Mouse (Mus musculus) heart, embryonic 15.5 days (tissue): Measurements from ENCODE around the gene Stac3. TPM values are rescaled to one million over a fixed set of nuclear protein-coding genes. Genes with fewer than 3 reads are reported as not detected.

Source experiments
- ATAC-seq: fragments of 200-750 bp; cut with Nextera tagmentation; replicated peaks from 2 replicates; pipeline ENCODE4 v1.8.0; 2017; ENCODE audit warnings: low read depth, moderate TSS enrichment; ENCODE audit not compliant: insufficient number of reproducible peaks, insufficient read depth, low FRiP score
- H3K27ac ChIP-seq: fragments of 300-500 bp; sonication (generic); 2 replicates; pipeline ENCODE4 v1.5.1; 2015; ENCODE audit warnings: mild to moderate bottlenecking, inconsistent platforms
- H3K27me3 ChIP-seq: fragments of 300-500 bp; sonication (generic); 2 replicates; pipeline ENCODE4 v1.6.1; 2015; ENCODE audit warnings: inconsistent platforms
- H3K36me3 ChIP-seq: fragments of 300-500 bp; sonication (generic); 2 replicates; pipeline ENCODE4 v1.6.1; 2015; ENCODE audit warnings: mild to moderate bottlenecking, inconsistent platforms
- H3K4me1 ChIP-seq: fragments of 300-500 bp; sonication (generic); replicated peaks from 2 replicates; pipeline ENCODE4 v1.6.1; 2015; ENCODE audit warnings: inconsistent platforms
- H3K4me2 ChIP-seq: fragments of 300-500 bp; sonication (generic); 2 replicates; pipeline ENCODE4 v1.6.1; 2015; ENCODE audit warnings: inconsistent platforms, mild to moderate bottlenecking, moderate library complexity
- H3K4me3 ChIP-seq: fragments of 300-500 bp; sonication (generic); 2 replicates; pipeline ENCODE4 v1.5.1; 2015; ENCODE audit warnings: mild to moderate bottlenecking, inconsistent platforms
- H3K9ac ChIP-seq: fragments of 300-500 bp; sonication (generic); 2 replicates; pipeline ENCODE4 v1.6.1; 2015; ENCODE audit warnings: mild to moderate bottlenecking, inconsistent platforms
- H3K9me3 ChIP-seq: fragments of 300-500 bp; sonication (generic); replicated peaks from 2 replicates; pipeline ENCODE4 v1.6.1; 2016; ENCODE audit warnings: inconsistent platforms
- WGBS: fragments of 180-500 bp; shearing (Covaris S2); methylation state at CpG from one replicate; pipeline ENCODE4 v1.1.7; 2015; ENCODE audit warnings: mixed read lengths; 5-methylcytosine and 5-hydroxymethylcytosine counted together
- polyA plus RNA-seq: library from polyadenylated mRNA; unstranded; fragments of >200 nt; fragmentation: Nextera tagmentation; extraction: Ambion mirVana; gene quantifications from 2 replicates; pipeline ENCODE4 v1.2.1, GENCODE M21; 2015

Stac3 gene
- polyA plus RNA-seq, 1 experiment from 2014 or later: 0.62 TPM

DNA sequence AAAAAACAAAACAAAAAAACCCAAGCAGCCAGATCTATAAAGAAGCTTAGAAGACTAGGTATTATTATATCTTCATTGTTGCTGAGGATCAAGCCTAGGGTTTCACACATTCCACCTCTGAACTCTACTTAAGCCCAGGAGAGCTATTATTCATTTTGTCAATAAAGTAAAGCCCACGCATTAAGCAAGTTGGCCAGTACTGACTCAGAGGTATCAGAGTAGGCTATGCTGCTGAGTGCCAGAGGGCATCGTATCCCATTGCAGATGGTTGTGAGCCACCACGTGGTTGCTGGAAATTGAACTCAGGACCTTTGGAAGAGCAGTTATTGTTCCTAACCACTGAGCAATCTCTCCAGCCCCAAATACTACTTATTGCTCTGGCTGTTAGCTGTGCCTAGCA lies 42.4 kb downstream of the Stac3 start:
- H3K9me3 ChIP-seq: no peaks in the 10 kb centered on the region
- no peak overlapping the region for H3K4me3 ChIP-seq
- WGBS: 79% methylated on average over 3 of the region's 3 CpGs
- H3K9ac ChIP-seq: no peak overlapping the region
- no peak for ATAC-seq
- peaks cover 19% of the 10 kb centered on the region; the same call in 1 of the 2 replicates for H3K36me3 ChIP-seq
- no peaks in the 10 kb centered on the region for H3K4me1 ChIP-seq
- no peak overlapping the region for H3K4me2 ChIP-seq
- H3K27me3 ChIP-seq: no peaks in the 10 kb centered on the region
- H3K27ac ChIP-seq: no peak overlapping the region

DNA sequence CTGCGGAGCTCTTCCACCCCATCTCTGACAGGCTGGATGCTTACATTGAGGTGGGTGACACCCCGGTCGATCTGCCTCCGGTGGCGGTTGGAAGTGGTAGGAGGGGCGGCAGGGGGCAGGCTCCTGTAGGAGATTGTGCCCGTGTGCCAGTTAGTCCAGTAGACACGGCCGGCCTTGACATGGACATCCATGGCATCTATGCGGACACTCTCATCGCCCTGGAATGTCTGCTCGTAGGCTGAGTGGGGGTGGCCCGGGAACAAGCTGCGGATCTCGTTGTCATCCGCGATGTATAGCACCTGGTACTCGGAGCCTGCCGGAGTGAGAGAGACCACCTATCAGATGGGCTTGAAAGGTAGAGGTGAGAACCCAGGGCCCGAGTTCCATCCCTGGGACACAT lies 42.9 kb downstream of the Stac3 start:
- Histone ChIP-seq H3K27me3 (no peaks in the 10 kb centered on the region), H3K36me3 (peaks cover 19% of the 10 kb centered on the region; the same call in 1 of the 2 replicates), H3K4me2 (no peak overlapping the region), H3K4me3 (no peak overlapping the region), H3K9me3 (no peaks in the 10 kb centered on the region), H3K4me1 (no peaks in the 10 kb centered on the region), H3K9ac (no peak overlapping the region), H3K27ac (no peak overlapping the region)
- WGBS: 83% methylated on average over 20 of the region's 20 CpGs
- ATAC-seq: no peak

DNA sequence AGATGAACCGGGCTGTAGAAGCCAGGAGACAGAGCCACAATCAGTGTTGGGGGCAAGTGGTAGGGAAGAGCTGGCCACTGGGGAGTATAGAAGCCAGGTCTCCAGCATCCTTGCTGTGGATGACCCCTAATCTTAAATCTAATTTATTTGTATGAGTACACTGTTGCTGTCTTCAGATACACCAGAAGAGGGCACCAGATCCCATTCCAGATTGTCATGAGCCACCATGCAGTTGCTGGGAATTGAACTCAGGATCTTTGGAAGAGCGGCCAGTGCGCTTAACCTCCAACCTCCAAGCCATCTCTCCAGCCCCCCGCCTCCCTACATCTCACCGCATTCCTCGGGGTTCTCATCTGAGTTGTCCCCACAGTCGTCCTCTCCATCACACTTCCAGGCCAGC lies 45.0 kb downstream of the Stac3 start:
- no peaks in the 10 kb centered on the region for H3K9me3 ChIP-seq
- no peak overlapping the region for H3K4me2 ChIP-seq
- peaks cover 13% of the 10 kb centered on the region; the same call in 1 of the 2 replicates for H3K36me3 ChIP-seq
- WGBS: 86% methylated on average over 7 of the region's 7 CpGs
- no peak for ATAC-seq
- no peaks in the 10 kb centered on the region for H3K4me1 ChIP-seq
- no peak overlapping the region for H3K27ac ChIP-seq
- H3K9ac ChIP-seq: no peak overlapping the region
- H3K27me3 ChIP-seq: no peaks in the 10 kb centered on the region
- H3K4me3 ChIP-seq: no peak overlapping the region

DNA sequence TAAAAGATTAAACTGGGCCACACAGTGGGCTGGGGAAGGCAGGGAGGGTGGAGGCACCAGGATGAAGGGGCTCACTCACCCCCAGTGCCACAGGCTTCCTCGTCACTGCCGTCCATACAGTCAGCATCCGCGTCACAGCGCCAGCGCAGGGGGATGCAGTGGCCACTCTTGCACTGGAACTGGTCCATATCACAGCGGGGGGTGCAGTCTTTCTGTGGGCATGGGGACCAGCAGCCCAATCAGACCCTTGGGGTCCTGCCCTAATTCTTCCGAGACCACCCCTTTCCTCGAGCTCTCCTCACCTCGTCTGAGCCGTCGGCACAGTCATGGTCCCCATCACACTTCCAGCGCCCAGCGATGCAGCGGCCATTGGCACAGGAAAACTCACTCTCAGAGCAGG lies 46.8 kb downstream of the Stac3 start:
- peaks cover 25% of the 10 kb centered on the region for H3K36me3 ChIP-seq
- no peaks in the 10 kb centered on the region for H3K9me3 ChIP-seq
- WGBS: 90% methylated on average over 15 of the region's 15 CpGs
- H3K4me3 ChIP-seq: no peak overlapping the region
- no peaks in the 10 kb centered on the region for H3K27me3 ChIP-seq
- H3K4me2 ChIP-seq: no peak overlapping the region
- H3K9ac ChIP-seq: no peak overlapping the region
- no peak overlapping the region for H3K27ac ChIP-seq
- ATAC-seq: no peak
- H3K4me1 ChIP-seq: no peaks in the 10 kb centered on the region

GRCm38 (mm10) chr10:127549892-127550291 lies 48.4 kb downstream of the Stac3 start:
- Histone ChIP-seq H3K27ac (no peak overlapping the region), H3K9ac (no peak overlapping the region), H3K4me3 (no peak overlapping the region), H3K4me1 (no peaks in the 10 kb centered on the region), H3K36me3 (peaks cover 39% of the 10 kb centered on the region), H3K4me2 (no peak overlapping the region), H3K27me3 (no peaks in the 10 kb centered on the region), H3K9me3 (no peaks in the 10 kb centered on the region)
- ATAC-seq: no peak
- WGBS: 88% methylated on average over 17 of the region's 17 CpGs

DNA sequence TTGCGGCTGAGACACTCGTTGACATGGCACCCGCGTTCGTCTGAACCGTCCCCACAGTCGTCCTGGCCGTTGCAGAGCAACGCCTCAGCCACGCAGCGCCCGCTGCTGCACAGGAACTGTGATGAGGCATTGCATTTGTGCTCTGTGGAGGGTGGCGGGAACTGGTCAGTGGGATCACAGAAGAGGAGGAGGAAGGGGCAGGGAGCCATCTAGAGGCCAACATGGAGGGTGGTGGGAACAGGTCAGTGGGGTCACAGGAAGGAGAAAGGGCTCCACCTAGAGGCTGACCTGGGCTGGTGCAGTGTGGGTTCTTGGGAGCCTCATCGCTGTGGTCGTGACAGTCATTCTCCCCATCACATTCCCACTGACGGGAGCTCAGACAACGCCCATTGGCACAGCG lies 54.2 kb downstream of the Stac3 start:
- Histone ChIP-seq H3K9ac (no peak overlapping the region), H3K4me1 (no peaks in the 10 kb centered on the region), H3K4me2 (no peak overlapping the region), H3K27ac (no peak overlapping the region), H3K36me3 (peaks cover 57% of the 10 kb centered on the region), H3K27me3 (no peaks in the 10 kb centered on the region), H3K4me3 (no peak overlapping the region), H3K9me3 (no peaks in the 10 kb centered on the region)
- 70% methylated on average over 18 of the region's 18 CpGs for WGBS
- no peak for ATAC-seq

GRCm38 (mm10) chr10:127557397-127557796 lies 55.9 kb downstream of the Stac3 start:
- Histone ChIP-seq H3K27ac (no peak overlapping the region), H3K9ac (no peak overlapping the region), H3K36me3 (peaks cover 56% of the 10 kb centered on the region), H3K4me1 (no peaks in the 10 kb centered on the region), H3K4me3 (no peak overlapping the region), H3K27me3 (no peaks in the 10 kb centered on the region), H3K9me3 (no peaks in the 10 kb centered on the region), H3K4me2 (no peak overlapping the region)
- 92% methylated on average over 13 of the region's 13 CpGs for WGBS
- ATAC-seq: no peak

Other genes with a start within 250 kb of the Stac3 start
- 0.35 and 2.3 TPM in 2 replicates for gene Kif5a, start 238.3 kb upstream of the Stac3 start, polyA plus RNA-seq
- 127 and 152 TPM in 2 replicates for gene Dctn2, start 235.3 kb upstream of the Stac3 start, polyA plus RNA-seq
- 10.6 and 15.7 TPM in 2 replicates for gene Mbd6, start 212.7 kb upstream of the Stac3 start, polyA plus RNA-seq
- 75.4 and 78.4 TPM in 2 replicates for gene Mars, start 189.9 kb upstream of the Stac3 start, polyA plus RNA-seq
- gene Arhgap9, start 179.7 kb upstream of the Stac3 start, polyA plus RNA-seq: 2.0 and 11.0 TPM in 2 replicates
- 0.58 and 1.5 TPM in 2 replicates for gene Gli1, start 159.7 kb upstream of the Stac3 start, polyA plus RNA-seq
- gene Inhbe, start 147.3 kb upstream of the Stac3 start, polyA plus RNA-seq: 0.03 TPM in 1 of 2 replicates, not detected in the other
- 0.10 TPM in 1 of 2 replicates, not detected in the other for gene Inhbc, start 131.3 kb upstream of the Stac3 start, polyA plus RNA-seq
- 30.9 and 33.7 TPM in 2 replicates for gene R3hdm2, start 121.4 kb upstream of the Stac3 start, polyA plus RNA-seq
- gene Ndufa4l2, start 13.3 kb downstream of the Stac3 start, polyA plus RNA-seq: 49.7 and 53.6 TPM in 2 replicates
- gene Shmt2, start 20.8 kb downstream of the Stac3 start, polyA plus RNA-seq: 89.8 and 106 TPM in 2 replicates
- 1.2 and 2.9 TPM in 2 replicates for gene Nxph4, start 32.9 kb downstream of the Stac3 start, polyA plus RNA-seq
- gene Lrp1, start 119.5 kb downstream of the Stac3 start, polyA plus RNA-seq: 31.2 and 43.1 TPM in 2 replicates
- gene Stat6, start 141.3 kb downstream of the Stac3 start, polyA plus RNA-seq: 26.2 and 33.5 TPM in 2 replicates
- 7.8 and 8.9 TPM in 2 replicates for gene Nemp1, start 165.2 kb downstream of the Stac3 start, polyA plus RNA-seq
- gene Nab2, start 166.9 kb downstream of the Stac3 start, polyA plus RNA-seq: 10.9 and 14.9 TPM in 2 replicates
- gene Myo1a, start 203.5 kb downstream of the Stac3 start, polyA plus RNA-seq: 0.25 and 0.29 TPM in 2 replicates
- 0.43 and 0.64 TPM in 2 replicates for gene Tac2, start 222.8 kb downstream of the Stac3 start, polyA plus RNA-seq
- gene Zbtb39, start 237.9 kb downstream of the Stac3 start, polyA plus RNA-seq: 1.6 TPM in 2 replicates